Mouse (Mus musculus): Measurements from ENCODE around the gene Spata5. TPM values are rescaled to one million over a fixed set of nuclear protein-coding genes. Genes with fewer than 3 reads are reported as not detected.

The Spata5 gene
- polyA plus RNA-seq, 1 experiment: 1.0 TPM

- H3K4me1 ChIP-seq (ENCODE audit: control insufficient read depth, insufficient read depth, insufficient read length, low read length): 0 out of 2 replicates have a peak, but pooled peaks cover 2% of the 10 kb centered on the region
- 83% methylated on average over 11 of the region's 11 CpGs for WGBS
These were observed 17.7 kb upstream of the Spata5 start for GRCm38 (mm10) chr3:37401729-37402610.

GRCm38 (mm10) chr3:37407598-37407997, 12.1 kb upstream of the Spata5 start:
- no peak overlapping the region for H3K27ac ChIP-seq (ENCODE audit: insufficient read depth, low read depth, low read length)
- peaks cover 16% of the 10 kb centered on the region for H3K36me3 ChIP-seq (ENCODE audit: control insufficient read depth, insufficient read depth, low read length)
- TF ChIP-seq POLR2A (IDR thresholded peaks at IDR 0.05; ENCODE audit: low read depth, low read length) (no peak), CTCF (IDR thresholded peaks at IDR 0.05; ENCODE audit: extremely low read depth, insufficient read length, insufficient replicate concordance, low read depth, low read length) (no peak)
- H3K4me3 ChIP-seq (ENCODE audit: low read depth, low read length): no peak overlapping the region
- no peaks in the 10 kb centered on the region for H3K4me1 ChIP-seq (ENCODE audit: control insufficient read depth, insufficient read depth, insufficient read length, low read length)
- no peaks in the 10 kb centered on the region for H3K27me3 ChIP-seq (ENCODE audit: control insufficient read depth, insufficient read depth, low read length)

More at GRCm38 (mm10) chr3:37401729-37402610, 17.7 kb upstream of the Spata5 start:
- Histone ChIP-seq H3K36me3 (ENCODE audit: control insufficient read depth, insufficient read depth, low read length) (peaks cover 11% of the 10 kb centered on the region), H3K4me3 (ENCODE audit: low read depth, low read length) (no peak overlapping the region), H3K27ac (ENCODE audit: insufficient read depth, low read depth, low read length) (no peak overlapping the region), H3K27me3 (ENCODE audit: control insufficient read depth, insufficient read depth, low read length) (no peaks in the 10 kb centered on the region)
- TF ChIP-seq CTCF (IDR thresholded peaks at IDR 0.05; ENCODE audit: extremely low read depth, insufficient read length, insufficient replicate concordance, low read depth, low read length): no peak
- no peak for TF ChIP-seq POLR2A (IDR thresholded peaks at IDR 0.05; ENCODE audit: low read depth, low read length)

- Histone ChIP-seq H3K27me3 (ENCODE audit: control insufficient read depth, insufficient read depth, low read length) (no peaks in the 10 kb centered on the region), H3K36me3 (ENCODE audit: control insufficient read depth, insufficient read depth, low read length) (peaks cover 5% of the 10 kb centered on the region; the same call in 1 of the 2 replicates), H3K4me1 (ENCODE audit: control insufficient read depth, insufficient read depth, insufficient read length, low read length) (peaks cover 2% of the 10 kb centered on the region; the same call in 1 of the 2 replicates), H3K4me3 (ENCODE audit: low read depth, low read length) (no peak overlapping the region), H3K27ac (ENCODE audit: insufficient read depth, low read depth, low read length) (no peak overlapping the region)
- TF ChIP-seq CTCF (IDR thresholded peaks at IDR 0.05; ENCODE audit: extremely low read depth, insufficient read length, insufficient replicate concordance, low read depth, low read length) (no peak), POLR2A (IDR thresholded peaks at IDR 0.05; ENCODE audit: low read depth, low read length) (no peak)
- 84% methylated on average over 3 of the region's 3 CpGs for WGBS
These were observed 6.2 kb upstream of the Spata5 start for GRCm38 (mm10) chr3:37413446-37413845.

GRCm38 (mm10) chr3:37414413-37414960, 5.2 kb upstream of the Spata5 start:
- Histone ChIP-seq H3K4me1 (ENCODE audit: control insufficient read depth, insufficient read depth, insufficient read length, low read length) (peaks cover 2% of the 10 kb centered on the region; the same call in 1 of the 2 replicates), H3K27ac (ENCODE audit: insufficient read depth, low read depth, low read length) (no peak overlapping the region), H3K36me3 (ENCODE audit: control insufficient read depth, insufficient read depth, low read length) (peaks cover 2% of the 10 kb centered on the region; the same call in 1 of the 2 replicates), H3K27me3 (ENCODE audit: control insufficient read depth, insufficient read depth, low read length) (no peaks in the 10 kb centered on the region), H3K4me3 (ENCODE audit: low read depth, low read length) (no peak overlapping the region)
- TF ChIP-seq POLR2A (IDR thresholded peaks at IDR 0.05; ENCODE audit: low read depth, low read length): no peak
- peak; percentile 34; the same call in 1 of the 2 replicates for TF ChIP-seq CTCF (IDR thresholded peaks at IDR 0.05; ENCODE audit: extremely low read depth, insufficient read length, insufficient replicate concordance, low read depth, low read length)
- 35% methylated on average over 14 of the region's 14 CpGs for WGBS

- Histone ChIP-seq H3K4me3 (ENCODE audit: low read depth, low read length) (no peak overlapping the region), H3K36me3 (ENCODE audit: control insufficient read depth, insufficient read depth, low read length) (no peaks in the 10 kb centered on the region), H3K27me3 (ENCODE audit: control insufficient read depth, insufficient read depth, low read length) (no peaks in the 10 kb centered on the region), H3K4me1 (ENCODE audit: control insufficient read depth, insufficient read depth, insufficient read length, low read length) (peaks cover 5% of the 10 kb centered on the region; the same call in 1 of the 2 replicates), H3K27ac (ENCODE audit: insufficient read depth, low read depth, low read length) (no peak overlapping the region)
- no peak for TF ChIP-seq CTCF (IDR thresholded peaks at IDR 0.05; ENCODE audit: extremely low read depth, insufficient read length, insufficient replicate concordance, low read depth, low read length)
- WGBS: 25% methylated on average over 5 of the region's 5 CpGs
These were observed 1.4 kb upstream of the Spata5 start for GRCm38 (mm10) chr3:37418341-37418740.

GRCm38 (mm10) chr3:37418961-37419457, 687 bp upstream of the Spata5 start:
- TF ChIP-seq POLR2A (IDR thresholded peaks at IDR 0.05; ENCODE audit: low read depth, low read length) (no peak), CTCF (IDR thresholded peaks at IDR 0.05; ENCODE audit: extremely low read depth, insufficient read length, insufficient replicate concordance, low read depth, low read length) (0 out of 2 replicates have a peak, but pooled peaks have one; percentile 17)
- no peaks in the 10 kb centered on the region for H3K27me3 ChIP-seq (ENCODE audit: control insufficient read depth, insufficient read depth, low read length)
- H3K4me3 ChIP-seq (ENCODE audit: low read depth, low read length): peak overlapping the region; percentile 82
- no peaks in the 10 kb centered on the region; the same call in 1 of the 2 replicates for H3K36me3 ChIP-seq (ENCODE audit: control insufficient read depth, insufficient read depth, low read length)
- peak overlapping the region; percentile 80 for H3K27ac ChIP-seq (ENCODE audit: insufficient read depth, low read depth, low read length)
- peaks cover 5% of the 10 kb centered on the region; the same call in 1 of the 2 replicates for H3K4me1 ChIP-seq (ENCODE audit: control insufficient read depth, insufficient read depth, insufficient read length, low read length)
- under 1% methylated on average over 30 of the region's 30 CpGs for WGBS

GRCm38 (mm10) chr3:37420072-37420471, 376 bp downstream of the Spata5 start, which contains the start of gene Nudt6:
TSS of gene Nudt6 (minus strand) at chr3:37420211.
- no peaks in the 10 kb centered on the region for H3K27me3 ChIP-seq (ENCODE audit: control insufficient read depth, insufficient read depth, low read length)
- H3K4me3 ChIP-seq (ENCODE audit: low read depth, low read length): peak within 1 kb of the TSS; percentile 82
- H3K4me1 ChIP-seq (ENCODE audit: control insufficient read depth, insufficient read depth, insufficient read length, low read length): peaks cover 5% of the 10 kb centered on the region; the same call in 1 of the 2 replicates
- H3K27ac ChIP-seq (ENCODE audit: insufficient read depth, low read depth, low read length): peak within 1 kb of the TSS; percentile 80
- no peaks in the 10 kb centered on the region; the same call in 1 of the 2 replicates for H3K36me3 ChIP-seq (ENCODE audit: control insufficient read depth, insufficient read depth, low read length)
- under 1% methylated on average over 50 of the region's 50 CpGs for WGBS
- peak; percentile 42 for TF ChIP-seq POLR2A (IDR thresholded peaks at IDR 0.05; ENCODE audit: low read depth, low read length)
- no peak for TF ChIP-seq CTCF (IDR thresholded peaks at IDR 0.05; ENCODE audit: extremely low read depth, insufficient read length, insufficient replicate concordance, low read depth, low read length)

All from small intestine, adult 2 months (tissue).